Mouse (Mus musculus) frontal cortex, adult 2 months (tissue): ENCODE results near the gene A930018P22Rik. TPM values are rescaled to one million over a fixed set of nuclear protein-coding genes. Genes with fewer than 3 reads are reported as not detected.
"Not testable (repeated sequence)": the region's sequence is repeated elsewhere in the genome, so short reads cannot be mapped to it uniquely, and the experiment has no call there.

Experiments
- DNase-seq, 2 experiments: peaks; one replicate each; pipeline ENCODE4 v3.0.0; 2022; ENCODE audit warnings: low spot score in 1 of 2; ENCODE audit errors: extremely low spot score in 1 of 2
- polyA plus RNA-seq: library from polyadenylated mRNA; depleted of rRNA; stranded (reverse); fragments of >200 nt; gene quantifications from 2 replicates; pipeline ENCODE4 v1.2.3, GENCODE M21; 2012

The A930018P22Rik gene
- polyA plus RNA-seq, 1 experiment: 0.12 TPM

DNA sequence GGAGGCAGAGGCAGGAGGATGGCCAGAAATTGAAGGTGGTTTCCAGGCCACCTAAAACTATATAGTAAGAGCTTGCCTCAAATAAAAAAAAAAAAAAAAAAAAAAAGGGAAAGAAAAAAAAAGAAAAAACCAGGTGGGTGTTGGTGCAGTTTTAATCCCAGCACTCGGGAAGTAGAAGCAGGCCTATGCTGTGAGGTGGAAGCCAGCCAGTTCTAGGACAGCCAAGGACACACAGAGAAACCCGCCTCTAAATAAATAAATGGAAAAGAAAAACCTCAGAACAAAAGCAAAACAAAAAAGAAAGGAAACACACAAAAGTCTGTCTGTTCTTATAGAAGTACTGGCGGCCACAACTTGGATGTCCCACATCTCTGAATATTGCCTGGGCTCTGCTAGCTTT lies 7.7 kb upstream of the A930018P22Rik start:
- no peak for DNase-seq

DNA sequence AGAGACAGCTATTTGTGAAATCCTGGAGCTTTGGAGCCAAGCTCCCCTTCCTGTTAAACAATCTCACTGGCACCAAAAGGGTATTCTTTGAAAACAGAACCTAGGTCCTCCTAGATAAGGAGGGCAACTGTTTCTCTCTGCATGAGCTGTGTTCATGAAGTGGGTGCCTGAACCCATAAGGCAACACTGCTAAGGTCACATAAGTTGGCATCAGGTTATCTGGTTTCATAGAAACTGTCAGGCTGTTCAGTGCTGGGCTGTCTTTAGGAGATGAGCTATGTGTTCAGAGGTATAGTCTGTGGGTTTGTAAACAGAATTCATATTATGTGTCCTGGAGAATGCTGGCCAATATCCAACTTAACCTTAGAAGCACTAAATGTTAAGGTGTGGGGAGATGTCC lies 5.4 kb upstream of the A930018P22Rik start:
- DNase-seq: not testable (repeated sequence)

DNA sequence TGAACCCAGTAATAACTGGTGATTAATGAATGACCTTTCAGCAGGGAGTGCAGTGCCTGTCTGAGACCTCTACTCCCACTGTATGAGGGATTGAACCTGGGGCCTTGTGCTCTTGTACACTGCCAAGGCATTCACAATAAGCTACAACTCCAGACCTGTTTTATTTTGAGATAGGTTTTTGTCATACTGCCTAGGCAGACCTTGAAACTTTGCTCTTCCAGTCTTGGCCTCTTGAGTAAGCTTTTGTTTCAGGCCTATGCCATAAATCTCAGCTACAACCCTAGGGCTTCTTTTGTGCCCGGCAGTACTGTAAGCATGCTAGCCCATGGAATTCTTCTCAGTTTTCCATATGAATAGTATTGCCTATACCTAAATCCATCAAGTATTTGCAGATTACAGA lies 3.5 kb upstream of the A930018P22Rik start:
- no peak for DNase-seq

DNA sequence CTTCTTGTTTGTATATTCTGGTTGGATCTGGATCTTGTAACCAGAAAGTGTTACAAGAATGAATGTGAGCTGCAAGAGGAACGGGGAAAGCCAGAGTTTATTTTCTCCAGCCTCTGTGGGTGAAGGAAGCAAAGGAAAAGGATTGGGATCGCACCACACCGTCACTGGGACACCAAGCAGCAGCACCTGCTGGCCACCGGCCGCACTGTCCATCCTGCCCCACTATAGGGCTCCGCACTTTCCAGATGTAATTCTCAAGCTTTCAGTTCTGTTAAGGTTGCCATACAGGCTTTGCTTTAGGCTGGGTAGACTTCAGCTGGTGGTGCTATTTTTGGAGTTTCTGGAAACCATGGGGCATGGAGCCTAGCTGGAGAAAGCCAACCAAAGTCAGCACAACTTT lies 2.3 kb upstream of the A930018P22Rik start:
- no peak for DNase-seq

DNA sequence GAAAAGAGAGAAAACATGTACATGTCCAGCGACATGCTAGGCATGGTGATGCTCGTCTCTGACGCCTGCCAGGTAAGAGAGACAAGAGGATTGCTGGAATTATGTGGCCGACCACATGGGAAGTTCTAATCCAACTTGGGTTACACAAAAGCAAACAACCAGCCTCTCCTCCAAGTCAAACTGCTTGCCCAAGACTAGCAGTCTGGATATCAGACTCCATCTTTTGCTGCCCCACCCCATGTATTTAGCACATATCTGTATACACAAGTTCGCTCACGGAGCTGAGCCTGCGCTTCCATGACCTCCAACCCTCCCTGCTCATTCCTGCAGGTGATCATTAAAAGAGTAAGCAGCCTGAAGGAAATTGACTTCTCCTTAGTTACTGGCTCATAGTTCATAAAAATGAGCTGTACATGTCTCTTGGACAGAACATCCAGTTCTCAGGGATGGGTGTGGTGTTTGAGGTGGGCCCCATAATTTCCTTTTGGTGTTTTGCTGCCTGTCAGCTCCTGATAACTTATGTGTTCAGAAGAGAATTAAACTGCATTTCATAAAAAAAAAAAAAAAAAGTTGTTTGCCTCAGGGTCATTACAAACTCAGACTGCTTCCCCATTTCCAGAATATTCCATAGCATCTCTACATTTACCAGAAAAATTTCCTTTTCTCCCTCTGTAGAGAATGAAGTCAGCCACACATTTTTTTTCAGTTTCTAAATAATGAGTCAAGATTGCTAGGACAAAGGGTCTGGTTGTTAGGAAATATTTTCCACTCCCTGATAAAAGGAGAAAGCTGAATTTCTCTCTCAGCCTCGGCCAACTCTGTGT lies 676 bp upstream of the A930018P22Rik start:
- DNase-seq: no peak

DNA sequence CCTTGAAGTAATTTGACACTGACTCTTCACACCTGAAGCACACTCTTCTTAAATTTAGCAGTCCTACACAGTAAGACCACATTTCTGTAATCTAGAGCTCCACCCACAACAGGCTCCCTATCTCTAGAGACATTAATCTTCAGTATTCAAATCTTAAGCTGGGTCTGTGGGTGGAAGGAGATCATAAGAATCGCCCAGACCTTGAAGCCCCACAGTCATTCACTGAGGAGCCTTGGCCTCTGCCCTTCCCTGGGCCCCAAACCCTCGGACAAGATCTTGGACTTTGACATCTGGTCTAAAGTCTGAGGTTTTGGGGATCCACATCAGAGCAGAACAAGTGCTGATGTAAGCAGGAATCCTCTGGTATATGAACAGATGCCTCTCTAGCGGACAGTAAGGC lies 971 bp downstream of the A930018P22Rik start:
- DNase-seq: no peak

DNA sequence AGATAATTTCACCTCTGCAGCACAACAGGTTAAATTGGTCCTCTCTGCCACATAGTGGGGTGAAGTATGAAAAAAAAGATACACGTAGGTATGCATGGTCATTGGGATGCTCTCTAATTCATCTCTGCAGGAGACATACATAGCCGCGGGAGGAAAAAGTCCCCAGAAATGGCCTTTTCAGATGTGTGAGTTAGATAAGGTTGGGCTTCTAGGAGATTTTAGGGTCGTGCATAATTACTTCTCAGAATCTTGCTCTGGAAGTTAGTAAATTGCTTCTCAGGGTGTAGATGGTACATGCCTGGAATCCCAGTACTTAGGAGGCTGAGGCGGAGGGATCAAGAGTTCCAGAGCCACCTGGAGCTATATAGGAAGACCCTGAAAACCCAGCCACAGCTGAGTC lies 1.5 kb downstream of the A930018P22Rik start:
- no peak for DNase-seq

DNA sequence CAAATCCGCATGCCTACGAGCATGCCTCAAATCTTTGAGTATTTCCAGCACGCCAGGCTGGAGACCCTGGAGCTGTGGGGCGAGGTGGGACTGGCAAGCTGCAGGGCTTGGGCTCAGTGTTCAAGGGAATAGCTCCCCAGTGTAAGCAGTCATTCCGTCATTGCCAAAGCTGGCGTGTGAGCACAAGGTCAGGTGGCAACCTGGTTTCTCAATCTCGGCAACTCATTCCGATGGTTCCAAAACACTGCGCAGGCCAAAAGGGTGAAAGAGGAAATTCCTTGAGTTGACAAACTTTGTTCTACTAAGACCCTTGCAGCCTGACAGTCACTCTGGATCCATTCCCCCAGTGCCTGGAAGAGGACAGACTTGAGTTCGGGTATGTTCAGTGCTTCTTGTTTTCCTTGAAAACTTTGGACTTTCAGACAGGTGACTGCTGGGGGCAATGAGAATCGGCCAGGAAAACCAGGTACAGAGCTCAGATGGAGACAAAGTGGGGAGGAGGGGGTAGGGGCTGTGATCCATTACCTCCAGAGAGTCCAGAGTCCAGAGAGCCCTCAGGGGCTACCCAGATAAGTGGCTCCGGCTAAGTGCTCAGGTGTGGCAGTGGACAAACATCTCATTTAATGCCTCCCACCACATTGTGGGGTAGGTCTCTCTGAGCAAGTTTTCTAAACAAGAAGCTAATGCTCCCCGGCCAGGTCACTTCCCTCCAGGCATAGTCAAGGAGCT lies 6.4 kb downstream of the A930018P22Rik start:
- DNase-seq: no peak

DNA sequence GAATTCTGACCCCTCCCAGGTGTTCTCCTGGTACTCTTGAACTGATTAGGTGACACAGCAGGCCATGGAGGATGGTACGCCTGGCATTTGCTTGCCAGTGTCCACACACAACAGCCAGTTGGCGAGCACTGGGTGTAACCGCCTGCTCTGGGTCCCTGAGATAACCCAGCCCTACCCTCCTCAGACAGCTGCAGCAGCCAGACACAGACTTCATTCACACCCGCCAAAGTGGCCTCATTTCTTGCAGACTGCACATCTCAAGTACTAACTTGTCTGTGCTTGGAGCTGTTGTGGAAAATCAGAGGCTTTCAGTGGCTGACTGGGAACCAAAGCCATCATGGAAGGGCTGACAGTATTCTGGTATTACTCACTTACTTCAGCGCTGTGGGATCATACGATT lies 7.6 kb downstream of the A930018P22Rik start:
- peak in 1 of 2 experiments; percentile 27 for DNase-seq

DNA sequence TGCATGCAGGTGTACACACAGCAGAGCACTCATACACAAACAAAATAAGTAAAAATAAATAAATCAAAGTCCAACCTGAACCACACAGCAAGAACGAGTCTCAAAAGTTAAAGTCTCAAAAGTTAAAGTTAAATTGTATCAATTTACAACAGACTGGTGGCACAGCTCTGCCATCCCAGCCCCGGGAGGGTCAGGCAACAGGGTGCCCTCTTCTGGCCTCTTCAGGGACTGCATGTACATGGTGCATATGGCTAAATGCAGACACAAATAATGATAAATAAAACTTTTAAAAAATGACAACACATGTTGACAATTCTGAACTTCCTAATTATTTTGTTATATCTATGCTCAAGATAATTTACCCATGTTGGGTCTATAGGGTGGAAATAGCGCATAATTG lies 8.4 kb downstream of the A930018P22Rik start:
- DNase-seq: no peak

DNA sequence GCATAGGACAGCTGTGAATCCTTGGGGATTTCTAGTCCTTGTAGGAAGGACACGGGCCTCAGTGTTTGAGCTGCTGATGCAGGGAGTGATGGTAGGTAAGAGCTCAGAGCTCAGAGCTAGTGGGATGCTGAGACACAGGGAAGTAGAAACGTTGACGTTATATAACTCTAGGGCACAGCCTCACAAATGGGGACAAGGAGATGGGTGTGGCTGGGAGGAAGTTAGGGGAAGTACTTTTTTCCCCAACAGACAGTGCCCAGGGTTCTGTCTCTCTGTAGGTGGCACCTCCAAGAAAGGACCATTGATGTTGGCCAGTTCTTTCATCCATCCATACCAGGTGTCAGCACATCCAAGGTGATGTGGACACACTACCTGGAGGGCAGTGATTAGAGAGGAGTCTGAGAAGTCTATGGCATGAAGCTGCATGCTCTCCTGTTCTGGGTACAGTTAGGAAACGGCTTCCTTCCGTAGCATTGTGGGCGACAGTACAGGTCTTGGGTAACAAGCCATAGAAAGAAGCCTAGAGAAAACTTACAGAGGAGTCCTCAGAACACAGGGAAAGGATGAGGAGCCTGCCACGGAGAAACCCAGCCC lies 9.8 kb downstream of the A930018P22Rik start:
- DNase-seq: no peak

DNA sequence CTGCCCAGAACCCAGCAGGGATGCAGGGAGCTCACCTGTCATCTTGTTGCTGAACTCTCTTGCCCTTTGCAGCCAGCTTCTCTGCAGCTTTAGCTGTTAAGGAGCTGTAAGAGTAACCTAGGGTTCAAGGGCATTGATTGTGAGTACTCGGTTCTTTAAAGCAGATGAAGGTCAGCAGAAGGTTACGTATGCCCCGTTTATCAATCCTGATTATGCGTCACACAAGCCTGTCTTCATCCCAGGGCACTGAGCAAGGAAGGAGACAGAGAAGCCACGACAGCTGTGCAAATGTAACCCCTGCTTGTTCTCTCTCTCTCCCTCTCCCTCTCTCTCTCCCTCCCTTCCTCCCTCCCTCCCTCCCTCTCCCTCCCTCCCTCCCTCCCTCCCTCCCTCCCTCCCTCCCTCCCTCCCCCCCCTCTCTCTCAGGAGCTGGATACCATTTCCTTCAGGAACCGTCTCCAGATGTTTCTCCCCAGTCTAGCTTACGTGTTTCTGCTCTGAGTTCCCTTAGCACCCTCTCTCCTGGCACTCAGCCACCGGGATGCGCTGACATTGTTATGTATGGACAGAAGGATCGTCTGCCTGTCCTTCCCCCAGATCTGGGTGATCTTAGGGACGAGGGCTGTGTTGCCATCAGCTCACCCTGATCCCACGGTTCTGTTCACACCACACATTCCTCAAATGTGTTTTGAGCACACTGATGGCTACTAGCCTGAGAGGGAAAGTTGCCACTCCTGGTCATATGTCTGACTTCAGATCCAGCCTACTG lies 10.7 kb downstream of the A930018P22Rik start:
- no peak for DNase-seq

DNA sequence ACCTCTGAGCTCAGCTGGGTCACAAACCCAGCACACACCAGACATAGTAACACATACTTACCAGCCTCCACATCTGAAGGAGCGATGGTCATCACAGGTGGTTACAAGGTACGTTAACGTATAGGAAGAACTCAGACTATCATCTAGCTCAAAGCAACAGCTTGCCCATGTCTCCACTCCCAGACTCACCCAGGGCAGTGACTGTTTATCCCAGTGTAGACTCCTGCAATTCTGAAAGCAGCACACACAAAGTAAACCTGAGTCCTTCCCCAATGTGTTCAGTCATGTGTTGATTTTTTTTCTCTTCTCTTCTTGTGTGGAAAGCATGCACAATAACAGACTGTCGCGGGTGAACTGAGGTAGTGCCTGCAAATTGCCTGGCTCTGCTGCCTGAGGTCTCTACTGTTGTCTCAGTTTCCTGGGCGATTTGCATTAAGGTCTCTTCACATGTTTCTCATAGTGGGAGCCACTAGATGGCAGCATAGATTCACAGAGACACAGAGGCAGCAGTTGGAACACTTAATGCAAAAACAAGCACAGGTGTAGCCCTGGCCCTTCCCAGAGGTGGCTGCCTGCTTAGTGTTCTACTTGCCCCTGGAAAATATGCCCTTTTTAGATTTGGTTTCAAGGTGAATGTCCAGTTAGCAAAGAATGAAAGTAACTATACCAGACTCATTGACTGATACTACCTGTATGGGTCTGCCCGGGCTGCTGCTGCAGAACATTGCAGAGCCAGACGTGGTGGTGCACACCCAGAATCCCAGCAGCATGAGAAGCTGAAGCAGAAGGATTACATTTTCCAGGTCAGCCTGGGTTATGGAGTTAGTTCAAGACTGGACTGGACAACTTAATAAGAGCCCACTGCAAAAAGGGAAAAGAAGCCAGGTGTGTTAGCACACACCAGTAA lies 11.8 kb downstream of the A930018P22Rik start:
- DNase-seq: peak; percentile 37 to 91

DNA sequence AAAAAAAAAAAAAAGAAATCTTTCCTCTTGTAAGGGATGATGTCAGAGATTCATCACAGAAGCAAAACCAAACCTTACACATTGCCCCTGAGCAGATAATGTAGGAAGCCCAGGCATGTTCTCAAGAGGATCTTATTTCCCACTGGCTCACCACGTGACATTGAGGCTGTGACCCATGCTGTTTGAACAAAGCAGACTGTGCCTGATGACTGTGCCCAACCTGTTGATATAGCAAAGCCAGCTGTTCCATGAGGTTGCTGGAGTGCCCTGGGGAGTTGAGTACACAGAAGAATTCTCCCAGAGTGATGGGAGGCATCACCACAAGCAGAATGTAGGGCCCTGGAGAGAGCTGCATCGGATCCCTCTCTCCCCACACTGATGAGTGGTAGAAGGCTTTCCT lies 13.4 kb downstream of the A930018P22Rik start:
- DNase-seq: no peak

DNA sequence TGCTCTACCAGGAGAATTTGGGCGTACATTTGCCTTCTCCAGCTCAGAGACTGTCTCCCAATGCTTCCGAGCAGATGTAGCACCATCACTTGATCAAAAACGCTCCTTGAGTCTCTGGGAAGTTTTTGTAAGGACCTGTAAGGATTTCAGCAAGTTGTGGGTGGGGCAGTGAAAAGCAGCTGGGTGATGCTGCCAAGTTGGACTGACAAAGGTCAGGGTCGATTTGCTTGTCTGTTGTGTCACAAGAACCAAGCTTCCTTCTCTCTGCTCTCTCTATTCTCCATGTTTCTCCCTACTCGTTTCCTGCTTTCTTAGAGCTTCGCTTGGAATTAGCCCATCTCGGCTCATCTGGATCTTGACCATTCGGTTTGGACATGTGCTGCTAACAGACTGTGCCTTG lies 19.6 kb downstream of the A930018P22Rik start:
- no peak for DNase-seq

DNA sequence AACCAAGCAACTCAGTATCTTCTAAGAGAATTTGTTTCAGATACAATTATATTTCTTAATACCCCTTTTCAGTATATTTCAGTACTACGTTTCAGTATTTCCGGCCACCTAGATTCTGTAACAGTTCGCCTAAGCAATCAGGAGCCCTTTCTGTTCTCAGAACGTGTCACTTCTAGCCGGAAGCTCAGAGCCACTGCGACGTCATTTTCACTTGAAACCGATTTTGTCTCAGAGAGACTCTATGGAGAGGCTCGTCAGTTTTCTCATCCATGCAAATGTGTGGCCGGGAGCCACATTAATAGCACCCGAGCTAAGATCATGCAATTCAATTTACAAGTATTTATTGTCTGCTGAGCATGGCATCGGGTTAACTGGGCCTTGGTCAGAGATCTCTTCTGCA lies 21.4 kb downstream of the A930018P22Rik start:
- DNase-seq: no peak

DNA sequence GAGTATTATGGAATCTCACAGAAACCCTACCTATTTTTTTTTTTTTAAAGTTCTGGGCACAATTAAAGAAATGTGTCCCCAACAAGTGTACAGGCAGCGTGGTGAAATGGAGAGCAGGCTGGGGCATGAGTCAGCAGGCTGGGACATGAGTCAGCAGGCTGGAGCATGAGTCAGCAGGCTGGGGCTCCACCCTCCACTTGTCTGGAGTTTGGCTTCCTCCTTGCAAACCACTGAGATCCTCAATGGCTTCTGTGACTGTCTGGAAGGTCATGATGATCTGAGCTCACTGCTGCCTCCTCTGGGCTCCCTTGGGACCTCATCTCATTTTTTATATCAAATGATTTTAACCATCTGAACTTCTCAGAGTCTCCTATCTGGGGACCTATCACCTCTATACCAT lies 23.4 kb downstream of the A930018P22Rik start:
- peak; percentile 14 to 69 for DNase-seq

DNA sequence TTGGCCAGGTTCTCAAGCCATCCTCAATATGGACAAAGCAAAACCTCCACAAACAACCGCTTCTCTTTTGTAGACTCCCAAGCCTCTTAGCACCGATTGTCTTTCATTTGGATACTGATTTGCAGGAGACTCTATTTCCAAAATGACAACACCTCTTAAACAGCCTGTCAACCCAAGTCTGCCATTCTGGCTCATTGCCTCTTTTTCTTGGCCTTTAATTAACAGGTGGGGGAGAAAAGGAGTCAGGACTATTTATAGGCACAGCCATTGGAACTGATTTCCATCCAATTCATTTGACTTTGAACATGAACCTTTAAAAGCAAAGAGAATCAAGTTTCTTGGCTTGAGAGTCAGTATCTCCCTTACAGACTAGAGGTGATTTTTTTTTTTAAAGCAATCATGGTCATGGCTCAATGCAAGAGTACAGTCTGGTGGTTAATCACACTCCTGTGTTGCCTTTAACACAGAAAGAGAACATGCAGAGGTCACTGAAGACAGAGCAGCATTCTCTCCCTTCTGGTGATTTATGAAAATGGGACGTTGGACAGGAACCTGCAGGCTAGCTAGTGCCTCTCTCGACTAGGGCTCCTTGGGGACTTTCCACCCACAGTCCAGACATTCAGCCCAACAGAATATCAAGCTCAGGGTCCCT lies 25.5 kb downstream of the A930018P22Rik start:
- DNase-seq: no peak

DNA sequence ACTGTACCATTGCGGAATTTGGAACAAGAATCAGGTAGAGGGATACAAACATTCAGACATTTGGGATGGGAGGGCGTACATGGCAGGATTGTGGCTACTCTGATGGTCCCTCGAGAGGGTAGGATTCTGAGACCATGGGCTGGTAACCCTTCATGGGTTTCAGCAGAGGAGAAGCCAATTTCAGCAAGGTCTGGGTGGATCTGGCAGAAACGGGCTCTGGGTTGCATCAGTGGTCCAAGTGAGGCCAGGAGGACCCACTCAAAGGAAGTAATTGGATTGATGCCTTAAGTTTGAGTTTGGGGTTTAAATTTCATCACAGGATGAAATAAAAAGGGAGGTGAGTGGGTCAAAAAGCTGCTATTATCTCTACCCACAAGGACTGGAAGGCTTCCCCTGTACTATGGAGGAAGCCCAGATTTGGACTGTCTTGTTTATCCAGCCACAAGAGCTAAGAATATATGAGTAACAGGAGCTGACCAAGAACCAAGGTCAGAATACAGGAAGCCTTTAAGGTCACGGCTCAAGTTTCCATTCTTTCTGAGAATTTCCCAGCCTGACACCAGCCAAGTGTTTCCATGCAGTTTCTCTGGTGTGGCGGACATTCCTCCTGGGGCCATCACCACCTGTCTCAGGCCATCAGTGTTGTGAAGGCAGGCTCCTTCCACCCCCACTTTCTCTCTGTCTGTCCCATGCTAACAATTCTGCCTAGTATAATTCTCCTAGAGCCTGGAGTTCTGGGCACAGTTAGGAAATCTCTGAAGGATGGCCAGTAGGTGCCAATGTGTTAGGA lies 28.2 kb downstream of the A930018P22Rik start:
- DNase-seq: no peak
